ENCODE assay signal across 8 mouse cellular contexts in genomic region chr15:97825071-97825940, GRCm38 (mm10). TPM values are rescaled to one million over a fixed set of nuclear protein-coding genes. Genes with fewer than 3 reads are reported as not detected.
DNase-seq lines count a peak whose midpoint lies in the region; ATAC-seq and TF ChIP-seq lines count a peak whose summit lies in the region.

No protein-coding gene starts in this region.

- ATAC-seq in neural tube, embryonic 11.5 days (ENCODE audit: insufficient read depth, low FRiP score, low TSS enrichment), result no peak
- peak; percentile 72 for ATAC-seq in erythroblast, adult 5-6 weeks (replicated peaks; ENCODE audit: low FRiP score, poor library complexity, severe bottlenecking)
- no peak for ATAC-seq in heart, embryonic 11.5 days (replicated peaks; ENCODE audit: insufficient number of reproducible peaks, low FRiP score, low TSS enrichment)
- peak; percentile 63 for ATAC-seq in kidney, embryonic 14.5 days (ENCODE audit: low FRiP score, low TSS enrichment)
- peak; percentile 79 for ATAC-seq in liver, embryonic 12.5 days
- ATAC-seq in stomach, embryonic 14.5 days (ENCODE audit: insufficient number of reproducible peaks, insufficient read depth, low FRiP score, low read depth), result peak; percentile 85

- peaks cover 45% of the 10 kb centered on the region for H3K4me1 ChIP-seq in neural tube, embryonic 11.5 days (ENCODE audit: control insufficient read depth, insufficient read depth, low read length)
- H3K4me1 ChIP-seq in heart, embryonic 11.5 days (ENCODE audit: control insufficient read depth, insufficient read depth, low read length), result peaks cover 84% of the 10 kb centered on the region
- H3K4me1 ChIP-seq in kidney, embryonic 14.5 days (ENCODE audit: control insufficient read depth, insufficient read depth, low read length), result peaks cover 79% of the 10 kb centered on the region
- H3K4me1 ChIP-seq in liver, embryonic 12.5 days, result peaks cover 96% of the 10 kb centered on the region
- H3K4me1 ChIP-seq in stomach, embryonic 14.5 days (ENCODE audit: control insufficient read depth, insufficient read depth, low read length), result peaks cover 80% of the 10 kb centered on the region

- H3K36me3 ChIP-seq in neural tube, embryonic 11.5 days (ENCODE audit: control insufficient read depth, insufficient read depth, low read length), result peaks cover 4% of the 10 kb centered on the region
- H3K36me3 ChIP-seq in heart, embryonic 11.5 days (ENCODE audit: control insufficient read depth, insufficient read depth, low read length), result peaks cover 3% of the 10 kb centered on the region
- H3K36me3 ChIP-seq in kidney, embryonic 14.5 days (ENCODE audit: control insufficient read depth, insufficient read depth, low read length), result peaks cover 8% of the 10 kb centered on the region; the same call in 1 of the 2 replicates
- peaks cover 13% of the 10 kb centered on the region for H3K36me3 ChIP-seq in liver, embryonic 12.5 days
- no peaks in the 10 kb centered on the region for H3K36me3 ChIP-seq in myocyte (ENCODE audit: control insufficient read depth, insufficient read depth)
- no peaks in the 10 kb centered on the region for H3K36me3 ChIP-seq in stomach, embryonic 14.5 days (ENCODE audit: control insufficient read depth, insufficient read depth, low read length)

- TF ChIP-seq POLR2A in myocyte (IDR thresholded peaks at IDR 0.05; ENCODE audit: insufficient read length, low read depth), result no peak

- no peak overlapping the region for H3K4me3 ChIP-seq in neural tube, embryonic 11.5 days (ENCODE audit: low read depth, low read length)
- H3K4me3 ChIP-seq in heart, embryonic 11.5 days (ENCODE audit: low read depth, low read length), result peak overlapping the region; percentile 26
- H3K4me3 ChIP-seq in kidney, embryonic 14.5 days (ENCODE audit: low read length), result peak overlapping the region; percentile 19; the same call in 1 of the 2 replicates
- H3K4me3 ChIP-seq in liver, embryonic 12.5 days, result peak overlapping the region; percentile 59
- peak overlapping the region; percentile 13 for H3K4me3 ChIP-seq in myocyte
- H3K4me3 ChIP-seq in stomach, embryonic 14.5 days (ENCODE audit: low read depth, low read length), result peak overlapping the region; percentile 25

- no peaks in the 10 kb centered on the region for H3K9me3 ChIP-seq in neural tube, embryonic 11.5 days (ENCODE audit: control insufficient read depth, low read length)
- H3K9me3 ChIP-seq in heart, embryonic 11.5 days (replicated peaks; ENCODE audit: control insufficient read depth, low read length), result no peaks in the 10 kb centered on the region
- H3K9me3 ChIP-seq in kidney, embryonic 14.5 days (ENCODE audit: control insufficient read depth, low read length), result no peaks in the 10 kb centered on the region
- H3K9me3 ChIP-seq in liver, embryonic 12.5 days (replicated peaks), result no peaks in the 10 kb centered on the region
- H3K9me3 ChIP-seq in stomach, embryonic 14.5 days (ENCODE audit: control insufficient read depth, low read depth, low read length), result no peaks in the 10 kb centered on the region

- DNase-seq in neural tube, embryonic 11.5 days (ENCODE audit: low spot score), result peak; percentile 39
- no peak for DNase-seq in neural tube, embryonic 10.5 days (ENCODE audit: extremely low spot score, low spot score)

- no peak overlapping the region for H3K27ac ChIP-seq in neural tube, embryonic 11.5 days (ENCODE audit: low read depth, low read length)
- peak overlapping the region; percentile 54 for H3K27ac ChIP-seq in heart, embryonic 11.5 days (ENCODE audit: low read depth, low read length)
- H3K27ac ChIP-seq in kidney, embryonic 14.5 days (ENCODE audit: low read depth, low read length), result peak overlapping the region; percentile 49
- peak overlapping the region; percentile 78 for H3K27ac ChIP-seq in liver, embryonic 12.5 days
- H3K27ac ChIP-seq in stomach, embryonic 14.5 days (ENCODE audit: low read length), result peak overlapping the region; percentile 90

- peaks cover 65% of the 10 kb centered on the region for H3K79me2 ChIP-seq in myocyte (ENCODE audit: control insufficient read depth, insufficient read depth)

- 10% methylated on average over 29 of the region's 29 CpGs for WGBS in neural tube, embryonic 11.5 days
- 6% methylated on average over 29 of the region's 29 CpGs for WGBS in heart, embryonic 11.5 days (ENCODE audit: insufficient replicate concordance)
- WGBS in kidney, embryonic 14.5 days, result 5% methylated on average over 29 of the region's 29 CpGs
- 8% methylated on average over 29 of the region's 29 CpGs for WGBS in liver, embryonic 12.5 days (ENCODE audit: insufficient replicate concordance)
- WGBS in stomach, embryonic 14.5 days, result 6% methylated on average over 29 of the region's 29 CpGs

- no peaks in the 10 kb centered on the region for H3K27me3 ChIP-seq in neural tube, embryonic 11.5 days (ENCODE audit: control insufficient read depth, insufficient read depth, low read length)
- H3K27me3 ChIP-seq in heart, embryonic 11.5 days (ENCODE audit: control insufficient read depth, insufficient read depth, low read length), result no peaks in the 10 kb centered on the region
- no peaks in the 10 kb centered on the region for H3K27me3 ChIP-seq in kidney, embryonic 14.5 days (ENCODE audit: control insufficient read depth, insufficient read depth, low read length)
- H3K27me3 ChIP-seq in liver, embryonic 12.5 days (replicated peaks), result peaks cover 6% of the 10 kb centered on the region
- H3K27me3 ChIP-seq in myocyte (ENCODE audit: control insufficient read depth, insufficient read depth, insufficient read length), result no peaks in the 10 kb centered on the region
- H3K27me3 ChIP-seq in stomach, embryonic 14.5 days (ENCODE audit: control insufficient read depth, insufficient read depth, low read length), result no peaks in the 10 kb centered on the region

- H3K4me2 ChIP-seq in neural tube, embryonic 11.5 days (ENCODE audit: low read depth), result peak overlapping the region; percentile 15; the same call in 1 of the 2 replicates
- H3K4me2 ChIP-seq in heart, embryonic 11.5 days, result peak overlapping the region; percentile 61
- H3K4me2 ChIP-seq in kidney, embryonic 14.5 days (replicated peaks; ENCODE audit: low read depth, low read length), result peak overlapping the region; percentile 35
- peak overlapping the region; percentile 88 for H3K4me2 ChIP-seq in liver, embryonic 12.5 days
- peak overlapping the region; percentile 90 for H3K4me2 ChIP-seq in myocyte (ENCODE audit: low read depth)
- peak overlapping the region; percentile 72 for H3K4me2 ChIP-seq in stomach, embryonic 14.5 days (replicated peaks; ENCODE audit: low read depth, low read length)

- H3K9ac ChIP-seq in neural tube, embryonic 11.5 days (ENCODE audit: low read length), result peak overlapping the region; percentile 44
- peak overlapping the region; percentile 60 for H3K9ac ChIP-seq in heart, embryonic 11.5 days (ENCODE audit: low read depth, low read length)
- H3K9ac ChIP-seq in kidney, embryonic 14.5 days (ENCODE audit: low read depth, low read length), result peak overlapping the region; percentile 49
- peak overlapping the region; percentile 70 for H3K9ac ChIP-seq in liver, embryonic 12.5 days
- peak overlapping the region; percentile 26; the same call in 1 of the 2 replicates for H3K9ac ChIP-seq in stomach, embryonic 14.5 days (replicated peaks; ENCODE audit: low read depth, low read length)

- H3ac ChIP-seq in myocyte (ENCODE audit: control insufficient read depth, insufficient read length), result no peak overlapping the region

TF ChIP-seq in myocyte, 11 proteins besides CTCF, POLR2A, EP300 and RAD21 (continues in another document):
- no peak for TF ChIP-seq TCF12 (IDR thresholded peaks at IDR 0.05; ENCODE audit: insufficient read depth, poor library complexity, severe bottlenecking)
- TF ChIP-seq SRF (IDR thresholded peaks at IDR 0.05; ENCODE audit: control insufficient read depth, insufficient read length, low read depth), result no peak
- TF ChIP-seq MYOG (IDR thresholded peaks at IDR 0.05; ENCODE audit: control insufficient read depth in 1 of 3, insufficient read depth in 1 of 3, insufficient read length in 2 of 3, low read depth in 2 of 3), result peak in 1 of 3 experiments; percentile 21
- TF ChIP-seq POLR2AphosphoS2 (IDR thresholded peaks at IDR 0.05; ENCODE audit: insufficient read length, low read depth), result no peak
- no peak for TF ChIP-seq E2F4 (IDR thresholded peaks at IDR 0.05; ENCODE audit: insufficient read depth)

RNA-seq across cellular contexts. Expression of gene Hdac7, which starts 19.0 kb away (rescaled TPM):
- polyA plus RNA-seq in neural tube, embryonic 11.5 days (2014; fragmentation: Nextera tagmentation; extraction: Ambion mirVana), result 21.0 and 23.2 TPM in 2 replicates
- total RNA-seq in erythroblast, adult 5-6 weeks (2015; ENCODE audit: low replicate concordance), result 3.5 and 7.7 TPM in 2 replicates
- total RNA-seq in erythroblast, adult 5-6 weeks (2017; ENCODE audit: low replicate concordance), result 1.1 and 3.8 TPM in 2 replicates
- polyA plus RNA-seq in heart, embryonic 11.5 days (2014; fragmentation: Nextera tagmentation; extraction: Ambion mirVana), result 24.6 and 25.0 TPM in 2 replicates
- 32.2 and 34.1 TPM in 2 replicates for polyA plus RNA-seq in kidney, embryonic 14.5 days (2014; fragmentation: Nextera tagmentation; extraction: Ambion mirVana)
- polyA plus RNA-seq in liver, embryonic 12.5 days (2016; fragmentation: Nextera tagmentation; extraction: Ambion mirVana), result 14.0 and 14.3 TPM in 2 replicates
- polyA plus RNA-seq in myocyte (2012; fragmentation: generic; extraction: Trizol), result 17.4 TPM
- 32.4 and 33.0 TPM in 2 replicates for polyA plus RNA-seq in stomach, embryonic 14.5 days (2014; fragmentation: Nextera tagmentation; extraction: Ambion mirVana)

RNA-seq across cellular contexts. Expression of gene Slc48a1, which starts 47.0 kb away (rescaled TPM):
- 29.2 and 29.3 TPM in 2 replicates for polyA plus RNA-seq in neural tube, embryonic 11.5 days (2014; fragmentation: Nextera tagmentation; extraction: Ambion mirVana)
- 187 and 225 TPM in 2 replicates for total RNA-seq in erythroblast, adult 5-6 weeks (2015; ENCODE audit: low replicate concordance)
- 172 and 185 TPM in 2 replicates for total RNA-seq in erythroblast, adult 5-6 weeks (2017; ENCODE audit: low replicate concordance)
- polyA plus RNA-seq in heart, embryonic 11.5 days (2014; fragmentation: Nextera tagmentation; extraction: Ambion mirVana), result 45.1 and 51.1 TPM in 2 replicates
- 34.4 and 36.1 TPM in 2 replicates for polyA plus RNA-seq in kidney, embryonic 14.5 days (2014; fragmentation: Nextera tagmentation; extraction: Ambion mirVana)
- polyA plus RNA-seq in liver, embryonic 12.5 days (2016; fragmentation: Nextera tagmentation; extraction: Ambion mirVana), result 83.8 and 88.7 TPM in 2 replicates
- polyA plus RNA-seq in myocyte (2012; fragmentation: generic; extraction: Trizol), result 52.7 TPM
- polyA plus RNA-seq in stomach, embryonic 14.5 days (2014; fragmentation: Nextera tagmentation; extraction: Ambion mirVana), result 23.5 and 24.0 TPM in 2 replicates

RNA-seq across cellular contexts. Expression of gene Rapgef3, which starts 57.5 kb away (rescaled TPM):
- polyA plus RNA-seq in neural tube, embryonic 11.5 days (2014; fragmentation: Nextera tagmentation; extraction: Ambion mirVana), result 3.5 and 6.0 TPM in 2 replicates
- not detected in 2 replicates for total RNA-seq in erythroblast, adult 5-6 weeks (2015; ENCODE audit: low replicate concordance)
- total RNA-seq in erythroblast, adult 5-6 weeks (2017; ENCODE audit: low replicate concordance), result 2.3 and 2.6 TPM in 2 replicates
- 8.3 and 8.5 TPM in 2 replicates for polyA plus RNA-seq in heart, embryonic 11.5 days (2014; fragmentation: Nextera tagmentation; extraction: Ambion mirVana)
- 11.9 and 15.7 TPM in 2 replicates for polyA plus RNA-seq in kidney, embryonic 14.5 days (2014; fragmentation: Nextera tagmentation; extraction: Ambion mirVana)
- 3.5 and 3.9 TPM in 2 replicates for polyA plus RNA-seq in liver, embryonic 12.5 days (2016; fragmentation: Nextera tagmentation; extraction: Ambion mirVana)
- polyA plus RNA-seq in myocyte (2012; fragmentation: generic; extraction: Trizol), result 1.2 TPM
- polyA plus RNA-seq in stomach, embryonic 14.5 days (2014; fragmentation: Nextera tagmentation; extraction: Ambion mirVana), result 6.1 and 7.5 TPM in 2 replicates

Comparison
In these comparisons a context has a peak if more than half of its experiments do, and no peak if none do; other contexts are left out.
1. ATAC-seq: peak in erythroblast, adult 5-6 weeks (single experiment), kidney, embryonic 14.5 days (single experiment), liver, embryonic 12.5 days (single experiment) and stomach, embryonic 14.5 days (single experiment); none in neural tube, embryonic 11.5 days (single experiment) and heart, embryonic 11.5 days (single experiment).
2. H3K4me2 ChIP-seq: peak in every context shown above with its lines; median percentile 90 in myocyte; 88 in liver, embryonic 12.5 days; 72 in stomach, embryonic 14.5 days; 61 in heart, embryonic 11.5 days; 35 in kidney, embryonic 14.5 days; 15 in neural tube, embryonic 11.5 days.
3. Peak in every context shown above with its lines, with median percentiles within 50 percentile points of each other: H3K9ac ChIP-seq.